Mouse (Mus musculus) bone marrow macrophage, adult 2 months (primary cell): ENCODE measurements around the gene Snrnp70.

ENCODE experiments used
- CTCF ChIP-seq: IDR thresholded peaks from 2 replicates; pipeline ENCODE4 v1.5.1; 2012; ENCODE audit warnings: low read depth, mild to moderate bottlenecking, low read length, moderate library complexity
- POLR2A ChIP-seq: IDR thresholded peaks from 2 replicates; pipeline ENCODE4 v1.6.1; 2012; ENCODE audit warnings: mild to moderate bottlenecking, low read depth, low read length, borderline replicate concordance

DNA sequence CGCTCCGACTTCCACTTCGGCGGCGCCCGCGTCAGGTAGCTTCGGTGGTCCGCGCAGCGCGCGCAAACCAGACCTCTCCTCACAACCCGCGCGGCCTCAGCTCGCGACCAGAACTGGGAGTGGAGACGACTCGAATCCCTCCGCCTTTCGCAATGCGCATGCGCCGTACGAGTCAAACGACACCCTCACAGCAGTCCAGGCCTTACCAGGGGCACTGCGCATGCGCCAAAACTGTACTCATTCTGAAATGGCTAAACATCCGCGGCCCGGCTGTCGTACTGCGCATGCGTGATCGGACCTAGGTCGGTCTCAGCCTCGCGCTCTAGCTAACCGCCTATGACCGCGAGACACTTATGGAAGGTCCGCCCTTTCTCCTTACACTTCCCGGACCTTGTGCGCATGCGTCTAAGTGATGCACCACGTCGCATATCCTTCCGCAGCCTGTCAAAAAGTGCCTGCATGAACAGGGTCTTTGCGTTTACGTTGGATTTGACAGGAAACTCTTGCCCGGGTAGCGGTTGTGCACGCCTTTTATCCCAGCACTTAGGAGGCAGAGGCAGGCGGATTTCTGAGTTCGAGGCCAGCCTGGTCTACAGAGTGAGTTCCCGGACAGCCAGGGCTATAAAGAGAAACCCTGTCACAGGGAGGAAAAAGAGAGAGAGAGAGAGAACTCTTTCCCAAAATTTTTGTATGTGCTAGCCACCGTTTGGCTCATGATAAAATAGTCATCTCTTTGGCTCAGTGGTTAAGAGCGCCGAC, at the start of gene Snrnp70:
- TF ChIP-seq CTCF (no peak; the same call in 1 of the 2 replicates), POLR2A (no peak)
